ENCODE assay signal across 7 mouse cellular contexts in genomic region chr16:13256667-13257527, GRCm38 (mm10). TPM values are rescaled to one million over a fixed set of nuclear protein-coding genes. Genes with fewer than 3 reads are reported as not detected.
DNase-seq lines count a peak whose midpoint lies in the region; ATAC-seq and TF ChIP-seq lines count a peak whose summit lies in the region.

No protein-coding gene starts in this region.

- peak overlapping the region; percentile 74 for H3K9ac ChIP-seq in forebrain, postnatal 0 days
- H3K9ac ChIP-seq in intestine, embryonic 14.5 days (ENCODE audit: low read length) = peak overlapping the region; percentile 91

- H3K4me3 ChIP-seq in forebrain, postnatal 0 days (ENCODE audit: low read depth, low read length) = peak overlapping the region; percentile 88
- H3K4me3 ChIP-seq in intestine, embryonic 14.5 days (ENCODE audit: low read depth, low read length) = peak overlapping the region; percentile 81

- H3K9me3 ChIP-seq in forebrain, postnatal 0 days (ENCODE audit: low read length) = no peaks in the 10 kb centered on the region
- H3K9me3 ChIP-seq in intestine, embryonic 14.5 days (ENCODE audit: control insufficient read depth, low read length) = no peaks in the 10 kb centered on the region

- 6% methylated on average over 57 of the region's 64 CpGs for WGBS in forebrain, postnatal 0 days
- WGBS in intestine, embryonic 14.5 days = 3% methylated on average over 48 of the region's 64 CpGs

- ATAC-seq in forebrain, postnatal 0 days = peak; percentile 67
- ATAC-seq in intestine, embryonic 14.5 days (replicated peaks; ENCODE audit: low FRiP score, low TSS enrichment, low read depth) = peak; percentile 82

- H3K27me3 ChIP-seq in forebrain, postnatal 0 days (ENCODE audit: insufficient read depth, low read length) = no peaks in the 10 kb centered on the region
- H3K27me3 ChIP-seq in intestine, embryonic 14.5 days (replicated peaks; ENCODE audit: control insufficient read depth, insufficient read depth, low read length) = no peaks in the 10 kb centered on the region

- H3K4me1 ChIP-seq in forebrain, postnatal 0 days (ENCODE audit: insufficient read depth) = no peaks in the 10 kb centered on the region
- H3K4me1 ChIP-seq in intestine, embryonic 14.5 days (replicated peaks; ENCODE audit: control insufficient read depth, insufficient read depth, low read length) = 0 out of 2 replicates have a peak, but pooled peaks cover 10% of the 10 kb centered on the region

- no peaks in the 10 kb centered on the region for H3K36me3 ChIP-seq in forebrain, postnatal 0 days (ENCODE audit: insufficient read depth)
- H3K36me3 ChIP-seq in intestine, embryonic 14.5 days (ENCODE audit: control insufficient read depth, insufficient read depth, low read length) = peaks cover 3% of the 10 kb centered on the region; the same call in 1 of the 2 replicates

- TF ChIP-seq CTCF in forebrain, postnatal 0 days (IDR thresholded peaks at IDR 0.05; ENCODE audit: low read depth) = no peak

- H3K27ac ChIP-seq in forebrain, postnatal 0 days (ENCODE audit: low read depth, low read length) = peak overlapping the region; percentile 80
- H3K27ac ChIP-seq in intestine, embryonic 14.5 days (ENCODE audit: low read depth) = peak overlapping the region; percentile 83

- peak; percentile 18 for DNase-seq in right cerebral cortex, adult 18-20 months
- no peak for DNase-seq in right cerebral cortex, postnatal 36 days (ENCODE audit: low spot score in 2 of 2)
- DNase-seq in adrenal gland, postnatal 25 days = peak; percentile 35
- peak; percentile 27 for DNase-seq in forebrain, postnatal 0 days
- DNase-seq in intestine, embryonic 14.5 days (ENCODE audit: low spot score) = peak; percentile 76
- peak; percentile 26 for DNase-seq in lung, postnatal 36 days
- DNase-seq in retina, embryonic 14.5 days (ENCODE audit: low spot score) = peak; percentile 51

- H3K4me2 ChIP-seq in forebrain, postnatal 0 days (ENCODE audit: low read depth) = peak overlapping the region; percentile 66
- peak overlapping the region; percentile 67 for H3K4me2 ChIP-seq in intestine, embryonic 14.5 days (ENCODE audit: low read length)

RNA-seq across cellular contexts. Expression of gene Mrtfb, which starts 0.6 kb away (rescaled TPM):
- 36.9 and 49.1 TPM in 2 replicates for total RNA-seq in adrenal gland, postnatal 25 days (2021)
- total RNA-seq in forebrain, postnatal 0 days (2014; rRNA removed) = 23.5 and 32.3 TPM in 2 replicates
- 12.0 and 21.9 TPM in 2 replicates for polyA plus RNA-seq in forebrain, postnatal 0 days (2015; fragmentation: Nextera tagmentation; extraction: Ambion mirVana)
- polyA plus RNA-seq in intestine, embryonic 14.5 days (2014; fragmentation: Nextera tagmentation; extraction: Ambion mirVana) = 33.0 and 34.2 TPM in 2 replicates

Comparison
In these comparisons a context has a peak if more than half of its experiments do, and no peak if none do; other contexts are left out.
1. DNase-seq: peak in right cerebral cortex, adult 18-20 months (single experiment), adrenal gland, postnatal 25 days (single experiment), forebrain, postnatal 0 days (single experiment), intestine, embryonic 14.5 days (single experiment), lung, postnatal 36 days (single experiment) and retina, embryonic 14.5 days (single experiment); none in right cerebral cortex, postnatal 36 days (0 of 2).